Mouse (Mus musculus) olfactory bulb, adult 2 months (tissue): Measurements from ENCODE around the gene Col23a1. TPM values are rescaled to one million over a fixed set of nuclear protein-coding genes. Genes with fewer than 3 reads are reported as not detected.

ENCODE experiments used
- H3K27ac ChIP-seq: fragments of 200-500 bp; 2 replicates; pipeline ENCODE4 v1.5.1; 2012; ENCODE audit warnings: low read depth, low read length; ENCODE audit not compliant: insufficient read depth
- H3K4me1 ChIP-seq: fragments of 200-500 bp; 2 replicates; pipeline ENCODE4 v1.6.1; 2012; ENCODE audit warnings: low read length; ENCODE audit not compliant: control insufficient read depth, insufficient read depth
- H3K4me3 ChIP-seq: fragments of 200-500 bp; 2 replicates; pipeline ENCODE4 v1.5.1; 2012; ENCODE audit warnings: mild to moderate bottlenecking, low read depth, low read length, moderate library complexity; ENCODE audit not compliant: insufficient read depth
- CTCF ChIP-seq: fragments of 200-500 bp; IDR thresholded peaks from 2 replicates; pipeline ENCODE4 v1.5.1; 2012; ENCODE audit warnings: low read depth, mild to moderate bottlenecking, low read length, moderate library complexity; ENCODE audit not compliant: insufficient read depth
- POLR2A ChIP-seq: fragments of 200-500 bp; IDR thresholded peaks from 2 replicates; pipeline ENCODE4 v1.6.1; 2012; ENCODE audit warnings: mild to moderate bottlenecking, low read depth, low read length, moderate library complexity; ENCODE audit not compliant: insufficient read depth
- WGBS: fragments of 180-500 bp; shearing (Covaris S2); methylation state at CpG from one replicate; pipeline ENCODE4 v1.1.7; 2018; 5-methylcytosine and 5-hydroxymethylcytosine counted together
- polyA plus RNA-seq: library from polyadenylated mRNA; stranded (reverse); fragments of >200 nt; gene quantifications from 2 replicates; pipeline ENCODE4 v1.2.4, GENCODE M21; 2012; ENCODE audit warnings: low replicate concordance; ENCODE audit not compliant: missing spikeins, insufficient read depth, insufficient read length

The Col23a1 gene
- polyA plus RNA-seq, 1 experiment, result not detected

DNA sequence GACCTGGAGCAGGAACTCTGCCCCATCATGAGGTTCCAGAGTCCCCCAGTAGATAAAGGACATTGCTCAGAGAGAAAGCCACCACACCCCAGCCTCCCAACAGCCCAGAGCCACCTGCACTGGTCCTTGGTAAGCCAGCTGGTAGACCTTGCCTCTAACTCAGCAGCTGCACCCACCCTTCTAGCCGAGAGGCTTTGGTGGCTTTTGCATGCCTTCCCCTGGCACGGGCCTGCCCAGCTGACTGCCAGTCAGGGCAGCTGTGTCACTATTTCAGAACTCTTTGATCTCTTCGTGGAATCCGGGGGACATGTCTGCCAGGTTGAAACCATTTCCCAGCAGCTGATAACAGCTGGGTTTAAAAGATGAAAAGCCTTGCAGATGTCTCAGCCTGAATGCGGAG is 204.5 kb downstream of the Col23a1 start:
- Histone ChIP-seq H3K27ac (no peak overlapping the region), H3K4me1 (peaks cover 5% of the 10 kb centered on the region; the same call in 1 of the 2 replicates), H3K4me3 (no peak overlapping the region)
- WGBS, result 49% methylated on average over 5 of the region's 5 CpGs
- TF ChIP-seq CTCF, result no peak
- no peak for TF ChIP-seq POLR2A

DNA sequence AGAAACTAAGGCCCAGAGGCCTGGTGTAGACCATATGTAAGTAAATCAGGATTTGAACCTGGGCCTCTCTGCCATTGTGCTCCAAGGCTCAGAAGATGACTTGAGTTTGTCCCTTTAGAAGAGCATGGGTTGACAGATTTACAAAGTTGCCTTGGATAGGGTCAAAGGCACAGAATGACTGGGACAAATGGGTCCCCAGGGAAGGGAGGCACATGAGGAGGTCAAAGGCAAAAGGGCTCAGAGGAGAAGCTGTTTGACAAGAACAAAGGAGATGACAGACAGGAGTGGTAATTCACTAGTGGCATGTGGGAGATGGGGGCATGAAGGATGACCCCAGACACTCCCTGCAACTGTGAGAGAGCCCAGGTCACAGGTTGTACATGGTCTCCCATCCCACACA is 210.1 kb downstream of the Col23a1 start:
- TF ChIP-seq CTCF (no peak), POLR2A (no peak)
- Histone ChIP-seq H3K4me3 (no peak overlapping the region), H3K27ac (no peak overlapping the region)

DNA sequence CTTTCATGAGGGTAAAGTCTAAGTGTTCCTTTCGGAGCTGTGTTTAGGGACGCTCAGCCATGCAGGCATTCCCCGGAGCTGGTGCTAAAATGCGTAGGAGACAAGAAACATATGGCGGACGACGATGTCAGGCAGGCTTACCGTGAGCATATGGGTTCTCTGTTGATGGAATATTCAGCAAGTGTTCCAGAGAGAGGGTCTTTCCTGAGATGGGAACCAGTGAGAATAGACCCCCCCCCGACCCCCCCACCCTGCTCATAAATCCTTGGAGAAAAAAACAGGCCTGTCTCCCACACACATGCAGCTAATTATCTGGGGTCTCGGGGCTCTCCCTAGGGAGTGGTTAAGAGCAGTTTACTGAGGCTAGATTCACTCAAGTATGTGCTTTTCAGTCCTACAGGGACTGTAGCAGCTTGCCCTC is 212.7 kb downstream of the Col23a1 start:
- Histone ChIP-seq H3K4me3 (no peak overlapping the region), H3K4me1 (no peaks in the 10 kb centered on the region), H3K27ac (no peak overlapping the region)
- WGBS, result 73% methylated on average over 10 of the region's 10 CpGs
- TF ChIP-seq CTCF, result no peak
- no peak for TF ChIP-seq POLR2A

More for the DNA sequence above, 210.1 kb downstream of the Col23a1 start:
- H3K4me1 ChIP-seq, result no peaks in the 10 kb centered on the region

GRCm38 (mm10) chr11:51504946-51505345 is 215.2 kb downstream of the Col23a1 start:
- Histone ChIP-seq H3K4me1 (no peaks in the 10 kb centered on the region), H3K4me3 (no peak overlapping the region), H3K27ac (no peak overlapping the region)
- no peak for TF ChIP-seq CTCF
- no peak for TF ChIP-seq POLR2A
- 43% methylated on average over 3 of the region's 3 CpGs for WGBS

DNA sequence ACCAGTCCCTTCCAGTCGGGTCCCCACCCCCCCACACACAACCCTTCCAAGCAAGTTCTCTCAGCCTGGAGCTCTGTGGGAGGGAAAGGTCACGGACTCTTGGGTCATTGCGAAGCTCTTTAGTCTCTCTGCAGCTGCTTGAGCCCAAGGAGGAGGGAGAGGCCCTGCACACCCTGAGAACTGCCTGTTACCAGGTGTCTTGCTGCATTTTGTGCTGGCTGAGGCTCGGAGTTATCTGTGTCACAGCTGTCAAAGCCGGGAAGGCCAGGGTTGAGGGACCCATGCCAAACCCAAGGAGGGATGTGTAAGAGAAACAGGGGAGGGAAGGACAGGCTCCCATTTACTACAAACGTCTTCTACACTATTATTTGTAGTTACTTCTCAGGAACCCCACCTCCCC is 218.3 kb downstream of the Col23a1 start:
- TF ChIP-seq POLR2A (no peak), CTCF (no peak)
- 74% methylated on average over 6 of the region's 6 CpGs for WGBS
- H3K4me3 ChIP-seq, result no peak overlapping the region

GRCm38 (mm10) chr11:51509211-51509610 is 219.5 kb downstream of the Col23a1 start:
- TF ChIP-seq CTCF (no peak), POLR2A (no peak)
- Histone ChIP-seq H3K4me3 (no peak overlapping the region), H3K27ac (no peak overlapping the region), H3K4me1 (no peaks in the 10 kb centered on the region)
- 87% methylated on average over 5 of the region's 5 CpGs for WGBS

More for the DNA sequence above, 218.3 kb downstream of the Col23a1 start:
- H3K27ac ChIP-seq, result no peak overlapping the region
- H3K4me1 ChIP-seq, result no peaks in the 10 kb centered on the region

DNA sequence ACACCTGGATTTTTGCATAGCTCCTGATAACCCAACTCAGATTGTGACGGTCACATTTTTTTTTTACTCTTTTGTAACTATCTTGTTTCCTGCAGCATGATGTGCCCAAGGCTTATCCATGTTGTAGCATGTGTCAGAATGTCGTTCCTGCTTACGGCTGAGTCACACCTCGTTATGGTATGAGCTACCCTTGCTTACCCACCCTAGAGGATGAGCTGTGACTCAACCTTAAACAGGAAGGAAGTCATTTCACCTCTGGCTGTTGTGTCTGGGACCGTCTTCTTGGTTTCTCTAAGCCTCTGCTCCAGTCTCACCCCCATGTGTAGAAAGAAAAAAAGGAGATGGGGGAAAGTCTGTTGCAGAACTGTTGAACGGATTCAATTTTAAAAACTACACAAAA is 223.3 kb downstream of the Col23a1 start:
- no peak overlapping the region for H3K27ac ChIP-seq
- 82% methylated on average over 6 of the region's 6 CpGs for WGBS
- no peak overlapping the region for H3K4me3 ChIP-seq
- no peaks in the 10 kb centered on the region for H3K4me1 ChIP-seq
- TF ChIP-seq CTCF (no peak), POLR2A (no peak)

DNA sequence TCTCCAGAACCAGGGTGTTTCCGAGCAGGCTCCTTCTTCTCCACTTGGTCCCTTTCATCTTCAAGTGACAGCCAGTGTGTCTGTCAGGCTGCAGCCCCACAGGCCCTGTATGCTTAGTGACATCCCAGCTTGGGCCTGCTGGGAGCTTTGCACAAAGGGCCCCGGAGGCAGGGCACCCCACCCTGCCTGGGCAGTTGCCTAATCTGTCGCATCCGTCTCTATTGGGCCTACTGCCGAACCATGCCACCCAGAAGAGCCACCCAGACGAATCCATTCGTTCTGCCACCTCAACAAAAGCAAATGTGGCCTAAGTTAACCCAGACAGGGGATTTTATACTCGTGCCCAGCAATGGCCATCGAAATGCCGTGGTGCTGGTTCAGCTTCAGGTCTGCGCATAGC is 225.6 kb downstream of the Col23a1 start:
- H3K4me3 ChIP-seq, result no peak overlapping the region
- TF ChIP-seq POLR2A (no peak), CTCF (no peak)
- 88% methylated on average over 11 of the region's 11 CpGs for whole genome bisulfite sequencing
- H3K27ac ChIP-seq, result no peak overlapping the region
- H3K4me1 ChIP-seq, result 0 out of 2 replicates have a peak, but pooled peaks cover 3% of the 10 kb centered on the region

DNA sequence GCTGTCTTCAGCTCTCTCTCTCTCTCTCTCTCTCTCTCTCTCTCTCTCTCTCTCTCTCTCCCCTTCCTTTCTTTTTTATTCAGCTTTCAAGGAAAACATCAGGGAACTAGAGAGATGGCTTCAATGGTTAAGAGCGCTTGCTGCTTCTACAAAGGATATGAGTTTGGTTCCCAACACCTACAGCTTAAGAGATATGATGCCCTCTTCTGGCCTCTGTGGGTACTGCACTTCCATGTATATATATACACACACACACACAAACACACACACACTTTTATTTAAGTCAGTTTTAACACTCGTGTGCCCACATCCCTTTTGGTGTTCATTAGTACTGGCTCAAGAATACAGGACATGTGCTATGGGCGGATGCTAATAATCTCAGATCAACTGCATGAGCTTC is 228.4 kb downstream of the Col23a1 start:
- TF ChIP-seq POLR2A (no peak), CTCF (no peak)
- 98% methylated on average over 3 of the region's 3 CpGs for WGBS
- no peak overlapping the region for H3K4me3 ChIP-seq

DNA sequence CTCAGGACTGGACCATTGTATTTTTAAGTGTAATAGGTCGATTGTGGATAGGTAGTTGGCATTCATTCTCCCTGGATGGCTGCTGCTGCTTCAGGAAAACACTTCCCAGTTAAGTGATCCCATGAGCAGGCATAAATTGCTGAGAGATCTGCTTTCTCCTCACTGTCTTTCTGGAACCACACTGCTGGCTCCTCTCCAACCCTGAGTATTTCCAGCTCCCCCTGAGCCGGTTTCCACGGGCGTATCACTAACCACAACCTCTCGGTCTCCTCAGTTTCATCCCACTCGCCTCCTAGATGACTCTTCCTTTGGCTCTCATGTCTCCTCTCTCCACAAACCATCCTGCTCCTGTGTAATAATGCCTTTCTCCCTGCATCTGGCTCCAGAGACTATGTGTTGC is 228.9 kb downstream of the Col23a1 start:
- 46% methylated on average over 6 of the region's 6 CpGs for WGBS
- Histone ChIP-seq H3K4me3 (no peak overlapping the region), H3K27ac (no peak overlapping the region), H3K4me1 (0 out of 2 replicates have a peak, but pooled peaks cover 3% of the 10 kb centered on the region)
- TF ChIP-seq POLR2A (no peak), CTCF (no peak)

More for the DNA sequence above, 228.4 kb downstream of the Col23a1 start:
- Histone ChIP-seq H3K27ac (no peak overlapping the region), H3K4me1 (0 out of 2 replicates have a peak, but pooled peaks cover 3% of the 10 kb centered on the region)
